Mouse (Mus musculus): Measurements from ENCODE around the gene Rasa4. TPM values are rescaled to one million over a fixed set of nuclear protein-coding genes. Genes with fewer than 3 reads are reported as not detected.
"Not testable (repeated sequence)": the region's sequence is repeated elsewhere in the genome, so short reads cannot be mapped to it uniquely, and the experiment has no call there.

Rasa4 gene
- polyA plus RNA-seq, 1 experiment from 2014 or later = 15.9 TPM

DNA sequence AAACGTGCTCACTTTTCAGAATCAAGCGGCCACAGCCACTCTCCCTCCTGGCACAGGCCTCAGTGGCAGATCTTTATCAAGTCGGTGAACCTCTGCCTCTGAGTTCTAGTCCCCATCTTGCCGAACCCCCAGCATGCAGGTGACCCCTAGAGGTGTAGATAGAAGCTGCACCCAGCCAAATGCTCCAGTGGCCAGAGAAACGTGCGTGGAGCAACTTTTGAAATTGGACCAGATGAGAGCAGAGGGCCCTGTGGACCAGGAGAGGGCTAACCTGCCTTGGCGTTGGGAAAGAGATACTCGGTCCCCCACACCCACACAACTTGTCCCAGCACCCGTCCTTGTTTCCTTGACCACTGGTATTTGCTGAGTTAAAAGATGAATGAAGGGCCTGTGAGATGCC, 38.3 kb upstream of the Rasa4 start:
- H3K4me2 ChIP-seq (replicated peaks; ENCODE audit: low read depth, low read length) = no peak overlapping the region
- H3K36me3 ChIP-seq (ENCODE audit: insufficient read depth, low read length) = no peaks in the 10 kb centered on the region
- WGBS = 35% methylated on average over 9 of the region's 9 CpGs
- no peak overlapping the region for H3K27ac ChIP-seq (ENCODE audit: low read length)
- no peak for ATAC-seq (ENCODE audit: low FRiP score, low TSS enrichment)
- H3K27me3 ChIP-seq (ENCODE audit: insufficient read depth, low read length) = no peaks in the 10 kb centered on the region
- no peak overlapping the region for H3K9ac ChIP-seq (replicated peaks; ENCODE audit: low read length)
- H3K4me1 ChIP-seq (ENCODE audit: insufficient read depth, low read length) = peaks cover 20% of the 10 kb centered on the region
- H3K4me3 ChIP-seq (ENCODE audit: low read length) = no peak overlapping the region
- H3K9me3 ChIP-seq (ENCODE audit: low read length) = no peaks in the 10 kb centered on the region

GRCm38 (mm10) chr5:136045987-136046386, 37.7 kb upstream of the Rasa4 start:
- H3K9me3 ChIP-seq (ENCODE audit: low read length) = no peaks in the 10 kb centered on the region
- H3K9ac ChIP-seq (replicated peaks; ENCODE audit: low read length) = no peak overlapping the region
- H3K4me2 ChIP-seq (replicated peaks; ENCODE audit: low read depth, low read length) = no peak overlapping the region
- peak overlapping the region; percentile 48; the same call in 1 of the 2 replicates for H3K27ac ChIP-seq (ENCODE audit: low read length)
- peak; percentile 37; the same call in 1 of the 2 replicates for ATAC-seq (ENCODE audit: low FRiP score, low TSS enrichment)
- no peaks in the 10 kb centered on the region for H3K27me3 ChIP-seq (ENCODE audit: insufficient read depth, low read length)
- WGBS = 1% methylated on average over 10 of the region's 10 CpGs
- no peaks in the 10 kb centered on the region for H3K36me3 ChIP-seq (ENCODE audit: insufficient read depth, low read length)
- H3K4me3 ChIP-seq (ENCODE audit: low read length) = no peak overlapping the region
- H3K4me1 ChIP-seq (ENCODE audit: insufficient read depth, low read length) = peaks cover 24% of the 10 kb centered on the region

GRCm38 (mm10) chr5:136048541-136048940, 35.2 kb upstream of the Rasa4 start:
- not testable (repeated sequence) for H3K4me3 ChIP-seq (ENCODE audit: low read length); H3K27me3 ChIP-seq (ENCODE audit: insufficient read depth, low read length); H3K4me2 ChIP-seq (replicated peaks; ENCODE audit: low read depth, low read length); H3K27ac ChIP-seq (ENCODE audit: low read length); H3K9me3 ChIP-seq (ENCODE audit: low read length); ATAC-seq (ENCODE audit: low FRiP score, low TSS enrichment); H3K9ac ChIP-seq (replicated peaks; ENCODE audit: low read length); H3K36me3 ChIP-seq (ENCODE audit: insufficient read depth, low read length)
- peaks cover 40% of the 10 kb centered on the region for H3K4me1 ChIP-seq (ENCODE audit: insufficient read depth, low read length)

DNA sequence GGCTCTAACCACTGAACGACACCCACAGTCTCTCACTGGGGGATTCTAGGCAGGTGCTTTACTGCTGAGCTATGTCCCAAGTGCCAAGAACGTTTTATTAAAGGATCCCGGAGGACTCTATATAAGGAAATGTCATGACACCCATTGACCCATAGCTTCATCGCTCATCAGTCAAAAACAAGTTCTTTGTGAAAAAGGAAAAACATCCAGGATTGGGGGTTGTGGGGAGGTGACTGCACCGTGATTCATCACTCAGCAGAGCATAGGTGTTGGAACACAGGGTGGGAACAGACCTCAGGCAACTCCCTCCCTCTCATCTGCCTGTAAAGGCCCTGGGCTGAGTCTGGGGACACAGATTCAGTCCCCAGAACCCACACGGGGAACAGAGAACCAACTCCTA, 33.8 kb upstream of the Rasa4 start:
- WGBS = 12% methylated on average over 6 of the region's 6 CpGs
- Histone ChIP-seq H3K36me3 (ENCODE audit: insufficient read depth, low read length) (no peaks in the 10 kb centered on the region), H3K9me3 (ENCODE audit: low read length) (no peaks in the 10 kb centered on the region), H3K27me3 (ENCODE audit: insufficient read depth, low read length) (no peaks in the 10 kb centered on the region), H3K4me1 (ENCODE audit: insufficient read depth, low read length) (peaks cover 40% of the 10 kb centered on the region), H3K4me2 (replicated peaks; ENCODE audit: low read depth, low read length) (no peak overlapping the region), H3K9ac (replicated peaks; ENCODE audit: low read length) (no peak overlapping the region), H3K27ac (ENCODE audit: low read length) (peak overlapping the region; percentile 98), H3K4me3 (ENCODE audit: low read length) (no peak overlapping the region)
- no peak for ATAC-seq (ENCODE audit: low FRiP score, low TSS enrichment)

DNA sequence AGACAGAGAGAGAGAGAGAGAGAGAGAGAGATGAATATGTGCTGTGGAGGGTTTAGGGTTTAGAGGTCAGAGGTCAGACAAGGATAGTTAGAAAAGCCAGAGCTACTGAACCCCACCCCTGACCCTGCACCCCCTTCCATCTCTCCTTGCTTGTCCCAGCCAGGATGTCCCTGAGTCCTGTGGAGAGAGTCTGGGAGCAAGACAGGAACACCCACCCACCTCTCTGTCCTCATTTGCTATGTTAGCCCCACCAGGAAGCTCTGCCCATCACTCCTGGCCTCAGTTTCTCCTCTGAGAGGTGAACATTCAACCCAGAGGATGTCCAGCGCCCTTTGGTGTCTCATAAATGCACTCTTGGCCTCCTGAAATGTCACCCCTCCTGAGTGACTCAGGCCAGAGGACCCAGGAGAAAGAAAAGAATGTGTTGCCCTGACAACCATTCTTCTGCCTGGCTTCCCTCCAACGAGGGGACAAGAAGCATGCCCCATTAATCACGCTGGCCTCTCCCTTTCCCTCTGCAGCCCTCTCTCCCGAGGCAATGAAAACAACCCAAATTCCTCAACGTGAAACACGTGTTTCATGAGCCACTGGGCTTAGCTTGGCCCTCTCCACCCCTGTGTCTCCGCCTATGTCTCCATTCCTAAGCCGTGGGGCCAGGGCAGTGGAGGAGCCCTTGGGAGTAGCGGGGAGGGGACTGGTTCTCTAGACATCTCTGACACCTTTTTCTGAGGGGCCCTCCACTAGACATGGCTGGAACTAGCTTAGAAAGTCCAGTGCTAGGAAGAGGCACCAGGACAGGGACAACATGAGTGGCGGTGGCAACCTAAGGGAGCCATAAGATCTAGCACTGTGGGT, 32.3 kb upstream of the Rasa4 start:
- ATAC-seq (ENCODE audit: low FRiP score, low TSS enrichment) = peak; percentile 96
- H3K4me2 ChIP-seq (replicated peaks; ENCODE audit: low read depth, low read length) = peak overlapping the region; percentile 27
- no peaks in the 10 kb centered on the region for H3K9me3 ChIP-seq (ENCODE audit: low read length)
- 4% methylated on average over 10 of the region's 10 CpGs for WGBS
- no peaks in the 10 kb centered on the region for H3K36me3 ChIP-seq (ENCODE audit: insufficient read depth, low read length)
- H3K9ac ChIP-seq (replicated peaks; ENCODE audit: low read length) = peak overlapping the region; percentile 41; the same call in 1 of the 2 replicates
- H3K27ac ChIP-seq (ENCODE audit: low read length) = peak overlapping the region; percentile 98
- H3K4me1 ChIP-seq (ENCODE audit: insufficient read depth, low read length) = peaks cover 37% of the 10 kb centered on the region
- no peaks in the 10 kb centered on the region for H3K27me3 ChIP-seq (ENCODE audit: insufficient read depth, low read length)
- H3K4me3 ChIP-seq (ENCODE audit: low read length) = no peak overlapping the region

DNA sequence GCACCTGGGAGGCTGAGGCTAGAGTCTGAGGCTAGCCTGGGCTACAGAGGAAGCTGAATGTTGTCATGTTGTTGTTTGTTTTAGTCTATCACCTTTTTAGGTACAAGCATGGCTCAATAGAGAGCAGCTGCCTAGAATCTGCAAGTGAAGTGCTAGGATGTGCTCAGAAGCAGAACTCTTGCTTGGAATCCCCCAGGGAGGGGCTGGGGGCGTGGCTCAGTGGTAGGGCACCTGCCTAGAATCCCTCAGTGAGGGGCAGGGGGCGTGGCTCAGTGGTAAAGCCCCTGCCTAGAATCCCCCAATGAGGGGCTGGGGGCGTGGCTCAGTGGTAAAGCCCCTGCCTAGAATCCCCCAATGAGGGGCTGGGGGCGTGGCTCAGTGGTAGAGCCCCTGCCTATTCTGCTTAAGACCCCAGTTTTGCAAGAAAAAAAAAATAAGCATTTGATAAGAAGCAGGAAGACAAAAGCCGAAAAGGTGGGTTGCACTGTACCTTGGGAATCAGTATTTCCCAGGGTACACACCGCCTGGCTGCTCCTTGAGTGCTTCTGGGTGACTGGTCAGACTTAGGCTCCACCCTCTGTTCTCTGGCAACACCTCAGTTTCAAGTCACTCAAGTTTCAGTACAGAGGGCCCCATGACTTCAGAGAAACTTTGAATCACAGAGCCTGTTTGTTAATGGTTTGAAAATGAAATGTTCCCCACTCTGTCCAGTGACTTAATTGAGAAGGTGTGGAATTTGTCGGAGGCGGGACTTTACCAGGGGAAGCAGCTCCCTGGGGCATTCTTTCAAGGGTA, 30.7 kb upstream of the Rasa4 start:
- Histone ChIP-seq H3K9me3 (ENCODE audit: low read length) (no peaks in the 10 kb centered on the region), H3K9ac (replicated peaks; ENCODE audit: low read length) (no peak overlapping the region), H3K27me3 (ENCODE audit: insufficient read depth, low read length) (no peaks in the 10 kb centered on the region), H3K4me3 (ENCODE audit: low read length) (no peak overlapping the region), H3K4me2 (replicated peaks; ENCODE audit: low read depth, low read length) (no peak overlapping the region), H3K36me3 (ENCODE audit: insufficient read depth, low read length) (no peaks in the 10 kb centered on the region), H3K4me1 (ENCODE audit: insufficient read depth, low read length) (peaks cover 40% of the 10 kb centered on the region), H3K27ac (ENCODE audit: low read length) (peak overlapping the region; percentile 54)
- no peak for ATAC-seq (ENCODE audit: low FRiP score, low TSS enrichment)
- 72% methylated on average over 8 of the region's 8 CpGs for WGBS

- Histone ChIP-seq H3K36me3 (ENCODE audit: insufficient read depth, low read length) (no peaks in the 10 kb centered on the region), H3K4me1 (ENCODE audit: insufficient read depth, low read length) (peaks cover 36% of the 10 kb centered on the region), H3K27ac (ENCODE audit: low read length) (peak within 1 kb of the TSS; percentile 54), H3K27me3 (ENCODE audit: insufficient read depth, low read length) (no peaks in the 10 kb centered on the region), H3K4me3 (ENCODE audit: low read length) (no peak within 1 kb of the TSS), H3K9ac (replicated peaks; ENCODE audit: low read length) (no peak within 1 kb of the TSS), H3K9me3 (ENCODE audit: low read length) (no peaks in the 10 kb centered on the region), H3K4me2 (replicated peaks; ENCODE audit: low read depth, low read length) (no peak within 1 kb of the TSS)
- 93% methylated on average over 11 of the region's 11 CpGs for WGBS
- no peak for ATAC-seq (ENCODE audit: low FRiP score, low TSS enrichment)
Observed at GRCm38 (mm10) chr5:136054301-136055077, 29.2 kb upstream of the Rasa4 start, which contains the start of gene Upk3bl. Upk3bl (plus strand) TSS chr5:136054492.

DNA sequence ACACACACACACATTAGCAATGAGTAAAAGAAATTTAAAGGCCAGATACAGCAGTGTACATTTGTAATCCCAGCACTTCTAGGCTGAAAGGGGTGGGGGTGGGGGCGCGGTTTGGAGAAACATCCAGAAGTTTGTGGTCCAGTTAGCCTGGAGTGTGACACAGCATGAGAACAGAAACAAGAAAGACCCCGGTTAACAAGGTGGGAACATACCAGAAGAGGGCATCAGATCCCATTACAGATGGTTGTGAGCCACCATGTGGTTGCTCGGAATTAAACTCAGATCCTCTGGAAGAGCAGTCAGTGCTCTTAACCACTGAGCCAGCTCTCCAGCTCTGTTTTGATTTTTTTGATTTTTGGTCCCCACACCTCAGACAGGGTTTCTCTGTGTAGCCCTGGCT, 27.7 kb upstream of the Rasa4 start:
- Histone ChIP-seq H3K4me3 (ENCODE audit: low read length) (no peak overlapping the region), H3K9me3 (ENCODE audit: low read length) (no peaks in the 10 kb centered on the region), H3K27ac (ENCODE audit: low read length) (no peak overlapping the region), H3K4me1 (ENCODE audit: insufficient read depth, low read length) (peaks cover 22% of the 10 kb centered on the region), H3K9ac (replicated peaks; ENCODE audit: low read length) (no peak overlapping the region), H3K36me3 (ENCODE audit: insufficient read depth, low read length) (no peaks in the 10 kb centered on the region), H3K4me2 (replicated peaks; ENCODE audit: low read depth, low read length) (no peak overlapping the region), H3K27me3 (ENCODE audit: insufficient read depth, low read length) (no peaks in the 10 kb centered on the region)
- no peak for ATAC-seq (ENCODE audit: low FRiP score, low TSS enrichment)
- 50% methylated on average over 4 of the region's 4 CpGs for WGBS

DNA sequence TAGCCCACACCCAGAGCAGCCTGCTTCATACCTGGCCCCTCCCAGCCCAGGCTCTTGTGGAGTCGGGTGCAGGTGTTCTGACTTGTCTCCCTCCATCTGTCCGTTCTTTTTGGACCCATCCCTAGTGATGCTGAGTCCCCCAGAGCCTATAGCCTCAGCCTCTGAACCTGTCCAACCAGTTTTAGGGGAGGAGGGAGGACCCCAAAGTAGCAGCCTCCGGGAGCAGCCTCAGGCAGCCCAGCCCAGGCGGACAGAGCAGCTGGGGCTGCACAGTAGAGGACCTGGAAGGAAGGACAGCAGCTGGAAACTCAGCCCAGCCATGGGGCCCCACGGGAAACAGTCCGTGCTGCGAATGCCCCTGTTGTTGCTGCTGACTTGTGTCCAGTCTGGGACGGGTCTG, 26.6 kb upstream of the Rasa4 start:
- no peak overlapping the region for H3K4me3 ChIP-seq (ENCODE audit: low read length)
- no peak for ATAC-seq (ENCODE audit: low FRiP score, low TSS enrichment)

More for the DNA sequence above, 26.6 kb upstream of the Rasa4 start:
- Histone ChIP-seq H3K4me2 (replicated peaks; ENCODE audit: low read depth, low read length) (no peak overlapping the region), H3K9me3 (ENCODE audit: low read length) (no peaks in the 10 kb centered on the region), H3K27ac (ENCODE audit: low read length) (no peak overlapping the region), H3K9ac (replicated peaks; ENCODE audit: low read length) (no peak overlapping the region), H3K27me3 (ENCODE audit: insufficient read depth, low read length) (no peaks in the 10 kb centered on the region), H3K4me1 (ENCODE audit: insufficient read depth, low read length) (peaks cover 16% of the 10 kb centered on the region), H3K36me3 (ENCODE audit: insufficient read depth, low read length) (no peaks in the 10 kb centered on the region)
- 23% methylated on average over 8 of the region's 8 CpGs for WGBS
